Mouse (Mus musculus) cerebellum, adult 2 months (tissue): ENCODE data around the gene Sytl2.

ENCODE experiments used
- CTCF ChIP-seq: fragments of 200-500 bp; IDR thresholded peaks from 2 replicates; pipeline ENCODE4 v1.5.1; 2011; ENCODE audit warnings: low read depth, mild to moderate bottlenecking, control low read depth, low read length, moderate library complexity, borderline replicate concordance; ENCODE audit not compliant: insufficient read depth
- POLR2A ChIP-seq: fragments of 200-500 bp; IDR thresholded peaks from 2 replicates; pipeline ENCODE4 v1.6.1; 2011; ENCODE audit warnings: low read length, control low read depth, borderline replicate concordance; ENCODE audit not compliant: insufficient read depth

GRCm38 (mm10) chr7:90280878-90281277 lies 21.2 kb upstream of the Sytl2 start:
- TF ChIP-seq POLR2A: no peak
- no peak for TF ChIP-seq CTCF
